Mouse (Mus musculus) E14TG2a.4 (cell line): ENCODE results near the gene H2-K1.
A peak's percentile ranks its signal among the peaks of the same experiment; 100 is the strongest.

Experiments used
- H3K27me3 ChIP-seq: 2 replicates; pipeline ENCODE4 v1.6.1; 2014; ENCODE audit warnings: low read length, control low read depth; ENCODE audit not compliant: insufficient read depth
- H3K36me3 ChIP-seq: 2 replicates; pipeline ENCODE4 v1.6.1; 2014; ENCODE audit warnings: low read length, control low read depth; ENCODE audit not compliant: insufficient read depth
- H3K4me1 ChIP-seq: replicated peaks from 2 replicates; pipeline ENCODE4 v1.6.1; 2014; ENCODE audit warnings: low read depth, low read length, control low read depth
- H3K4me3 ChIP-seq: replicated peaks from 2 replicates; pipeline ENCODE4 v1.5.1; 2014; ENCODE audit warnings: mild to moderate bottlenecking, low read length
- H3K9me3 ChIP-seq: 2 replicates; pipeline ENCODE4 v1.6.1; 2014; ENCODE audit warnings: low read length, control low read depth
- CTCF ChIP-seq: conservative IDR thresholded peaks from 2 replicates; pipeline ENCODE4 v1.5.1; 2014; ENCODE audit warnings: low read length
- NANOG ChIP-seq: IDR thresholded peaks from 2 replicates; pipeline ENCODE4 v1.6.1; 2014; ENCODE audit warnings: borderline replicate concordance, low read length, mixed read lengths
- POU5F1 ChIP-seq: IDR thresholded peaks from 2 replicates; pipeline ENCODE4 v1.6.1; 2014; ENCODE audit warnings: low read length, borderline replicate concordance

H2-K1 gene

DNA sequence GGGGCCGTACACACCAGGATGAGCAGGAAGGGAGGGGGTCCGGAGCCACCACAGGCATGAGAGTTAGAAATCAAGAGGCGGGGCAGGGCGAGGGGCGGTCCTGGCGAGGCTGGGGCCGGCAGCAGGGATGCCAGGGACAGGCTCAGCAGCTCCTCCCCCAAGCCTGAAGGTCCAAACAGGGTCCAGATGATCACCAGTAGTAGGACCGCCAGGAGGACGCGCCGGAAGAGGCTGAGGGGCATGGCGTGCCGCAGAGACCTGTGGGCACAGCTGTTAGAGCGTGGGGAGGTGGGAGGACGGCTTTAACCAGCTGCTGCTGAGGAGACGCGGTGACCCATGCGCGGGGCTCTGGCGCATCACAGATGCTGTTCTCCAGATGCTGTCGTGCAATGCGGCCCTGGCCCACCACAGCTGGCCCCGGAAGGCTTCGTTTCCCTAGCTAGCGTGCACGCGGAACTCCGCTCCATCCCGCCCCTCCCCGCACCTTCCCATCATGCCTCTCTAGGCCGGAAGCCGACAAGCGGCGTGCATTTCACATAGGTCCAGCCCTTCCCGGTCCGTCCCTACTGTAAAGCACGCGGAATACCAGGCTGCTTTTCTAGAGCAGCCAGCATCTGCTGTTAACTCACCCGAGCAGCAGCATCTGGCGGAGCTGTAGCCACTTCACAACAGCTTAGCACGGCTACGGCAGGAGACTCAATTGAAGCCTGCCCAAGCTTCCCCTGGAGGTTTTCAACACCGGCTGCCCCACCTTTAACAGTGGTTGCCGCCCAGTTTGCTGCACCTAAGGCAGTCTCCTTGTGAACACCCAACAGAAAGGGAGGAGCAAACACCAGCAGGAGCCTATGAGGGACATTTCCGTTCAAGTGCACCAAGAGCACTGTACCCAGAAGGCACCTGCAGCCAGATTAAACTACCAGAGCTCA lies 48.9 kb downstream of the H2-K1 start, which contains the start of gene B3galt4:
TSS of gene B3galt4 (minus strand) at position 468 of the 926 bp plus-strand sequence.
- peak; percentile 50; the same call in 1 of the 2 replicates for TF ChIP-seq NANOG
- no peak for TF ChIP-seq CTCF
- Histone ChIP-seq H3K36me3 (peaks cover 83% of the 10 kb centered on the region), H3K4me1 (peaks cover 66% of the 10 kb centered on the region), H3K27me3 (no peaks in the 10 kb centered on the region), H3K9me3 (no peaks in the 10 kb centered on the region), H3K4me3 (peak within 1 kb of the TSS; percentile 95)

GRCm38 (mm10) chr17:33950131-33950625 lies 50.0 kb downstream of the H2-K1 start:
- H3K4me1 ChIP-seq, result peaks cover 65% of the 10 kb centered on the region
- H3K9me3 ChIP-seq, result no peaks in the 10 kb centered on the region

DNA sequence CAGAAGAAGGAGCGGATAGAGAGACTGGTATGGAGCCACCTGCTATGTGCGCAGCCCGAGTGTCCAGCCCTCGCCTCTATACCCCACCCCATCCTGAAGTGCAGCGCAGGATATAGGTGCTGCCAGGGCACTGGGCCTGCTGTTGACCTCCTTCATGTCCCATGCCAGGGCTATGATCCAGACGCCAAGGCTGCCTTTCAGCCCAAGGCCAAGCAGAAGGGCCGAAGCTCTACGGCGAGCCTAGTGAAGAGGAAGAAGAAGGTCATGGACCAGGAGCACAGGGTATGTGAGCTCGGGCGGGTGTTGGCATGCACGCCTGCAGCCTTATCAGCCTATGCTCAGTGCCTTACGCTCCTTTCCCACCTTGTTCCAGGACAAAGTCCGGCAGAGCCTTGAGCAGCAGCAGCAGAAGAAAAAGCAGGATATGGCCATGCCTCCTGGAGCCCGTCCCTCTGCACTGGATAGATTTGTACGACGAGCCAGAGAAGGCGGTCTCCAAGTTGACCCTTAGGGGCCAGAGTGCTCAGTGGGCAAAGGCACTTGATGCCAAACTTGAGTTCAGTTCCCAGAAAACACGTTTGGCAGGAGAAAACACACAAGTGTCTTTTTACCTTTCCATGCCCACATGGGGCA lies 51.1 kb downstream of the H2-K1 start:
- TF ChIP-seq NANOG, result no peak
- no peak for TF ChIP-seq POU5F1
- TF ChIP-seq CTCF, result no peak
- peaks cover 63% of the 10 kb centered on the region for H3K4me1 ChIP-seq
- H3K27me3 ChIP-seq, result no peaks in the 10 kb centered on the region
- H3K36me3 ChIP-seq, result peaks cover 93% of the 10 kb centered on the region
- H3K9me3 ChIP-seq, result no peaks in the 10 kb centered on the region
- peak overlapping the region; percentile 45 for H3K4me3 ChIP-seq

More at GRCm38 (mm10) chr17:33950131-33950625, 50.0 kb downstream of the H2-K1 start:
- TF ChIP-seq CTCF (no peak), NANOG (no peak), POU5F1 (no peak)
- H3K27me3 ChIP-seq, result no peaks in the 10 kb centered on the region
- peaks cover 93% of the 10 kb centered on the region for H3K36me3 ChIP-seq
- peak overlapping the region; percentile 95 for H3K4me3 ChIP-seq

GRCm38 (mm10) chr17:33948090-33948904 lies 51.9 kb downstream of the H2-K1 start:
- Histone ChIP-seq H3K27me3 (no peaks in the 10 kb centered on the region), H3K36me3 (peaks cover 93% of the 10 kb centered on the region), H3K4me1 (peaks cover 62% of the 10 kb centered on the region), H3K4me3 (peak overlapping the region; percentile 45; the same call in 1 of the 2 replicates), H3K9me3 (no peaks in the 10 kb centered on the region)
- TF ChIP-seq CTCF, result no peak
- no peak for TF ChIP-seq NANOG
- TF ChIP-seq POU5F1, result no peak

DNA sequence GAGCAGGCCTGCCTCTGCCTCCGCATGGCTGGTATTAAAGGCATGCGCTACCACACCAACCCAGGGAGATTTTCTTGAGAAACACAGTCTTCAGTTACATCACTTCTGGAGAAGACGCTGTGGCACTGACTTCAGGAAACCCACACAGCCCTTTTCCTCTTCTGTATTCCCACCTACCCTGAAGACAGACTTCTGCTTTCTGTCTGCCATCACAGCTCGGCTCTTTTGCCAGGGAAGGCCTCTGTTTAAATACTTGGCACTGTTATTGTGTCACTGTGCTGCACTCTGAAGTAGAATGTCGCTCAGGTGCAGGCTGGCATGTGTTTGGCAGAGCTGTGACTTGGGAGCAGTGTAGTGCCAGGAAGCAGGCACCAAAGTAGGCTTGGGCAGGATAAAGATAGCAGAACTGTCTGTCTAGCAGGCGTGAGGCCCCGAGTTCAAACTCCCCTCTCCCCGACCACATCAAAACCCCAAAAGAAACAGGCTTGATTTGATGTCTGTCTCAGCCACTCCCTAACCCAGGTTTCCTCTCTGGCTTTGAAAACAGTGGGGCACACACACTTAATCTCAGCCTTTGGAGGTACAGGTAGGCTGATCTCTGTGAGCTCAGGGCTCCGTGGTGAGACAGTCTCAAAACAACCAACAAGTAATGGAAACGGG lies 52.6 kb downstream of the H2-K1 start:
- Histone ChIP-seq H3K27me3 (no peaks in the 10 kb centered on the region), H3K36me3 (peaks cover 93% of the 10 kb centered on the region), H3K9me3 (no peaks in the 10 kb centered on the region), H3K4me1 (peaks cover 61% of the 10 kb centered on the region), H3K4me3 (no peak overlapping the region)
- TF ChIP-seq NANOG (no peak), CTCF (no peak), POU5F1 (no peak)
